Mouse (Mus musculus) heart, adult 10 weeks (tissue): ENCODE measurements around the gene Spon1. TPM values are rescaled to one million over a fixed set of nuclear protein-coding genes. Genes with fewer than 3 reads are reported as not detected.

ENCODE experiments used
- polyA plus RNA-seq: library from polyadenylated mRNA; stranded (reverse); fragments of 350-450 nt; fragmentation: Illumina TruSeq; extraction: RNeasy Lipid Tissue Mini Kit (QIAGEN cat#74804); gene quantifications from one replicate; pipeline ENCODE4 v1.2.3, GENCODE M21; 2014; ENCODE audit warnings: low read depth, low replicate concordance

Gene Spon1
- polyA plus RNA-seq, result 9.5 TPM

DNA sequence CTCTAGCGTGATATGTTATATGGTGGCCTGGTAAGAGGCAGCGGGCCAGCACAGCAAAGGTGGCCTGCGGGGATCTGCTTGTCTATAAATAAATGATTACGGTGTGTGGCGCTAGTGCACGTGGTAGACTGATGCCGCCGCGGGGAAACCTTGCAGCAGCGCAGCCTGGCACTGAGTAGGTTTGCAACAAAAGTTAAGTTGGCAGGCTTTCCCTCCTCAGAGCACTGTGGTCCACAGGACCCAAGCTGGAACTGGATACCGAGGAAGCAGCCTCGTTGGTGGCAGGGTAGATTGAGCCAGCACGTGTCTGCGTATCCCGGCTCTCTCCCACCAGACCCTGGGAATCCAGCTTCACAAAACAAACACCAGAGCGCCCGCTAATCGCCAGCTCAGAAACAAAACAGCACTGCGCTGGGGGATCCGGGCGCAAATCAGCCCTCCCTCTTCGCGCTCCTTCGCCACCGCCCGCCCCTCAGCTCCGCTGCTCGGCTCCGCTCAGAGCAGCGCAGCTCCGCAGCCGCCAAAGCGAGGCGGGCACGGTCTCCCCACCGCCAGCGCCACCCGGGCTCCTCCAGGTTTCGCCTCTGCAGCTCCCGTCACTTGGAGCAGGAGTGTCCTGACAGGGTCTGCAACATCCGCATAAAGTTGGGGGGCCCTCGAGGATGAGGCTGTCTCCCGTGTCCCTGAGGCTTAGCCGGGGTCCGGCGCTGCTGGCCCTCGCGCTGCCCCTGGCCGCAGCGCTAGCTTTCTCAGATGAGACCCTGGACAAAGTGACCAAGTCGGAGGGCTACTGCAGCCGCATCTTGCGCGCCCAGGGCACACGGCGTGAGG is at the start of gene Spon1:
Spon1 (plus strand) TSS at position 332 of the 831 bp plus-strand sequence.

